Mouse (Mus musculus) spleen, postnatal 36 days (tissue): ENCODE data around the gene Slc39a1.
"Not testable (repeated sequence)": the region's sequence is repeated elsewhere in the genome, so short reads cannot be mapped to it uniquely, and the experiment has no call there.

Experiments
- DNase-seq, 2 experiments: peaks; one replicate each; pipeline ENCODE4 v3.0.0; 2022; ENCODE audit warnings: low spot score in 2 of 2, mixed read lengths in 1 of 2

Slc39a1 gene

GRCm38 (mm10) chr3:90265932-90266741 is 18.2 kb downstream of the Slc39a1 start:
- DNase-seq, result peak; percentile 76 to 78

- peak; percentile 28 to 32 for DNase-seq
Measured at GRCm38 (mm10) chr3:90266901-90267775, 19.2 kb downstream of the Slc39a1 start.

- no peak for DNase-seq
Measured at GRCm38 (mm10) chr3:90268190-90268589, 20.2 kb downstream of the Slc39a1 start.

- DNase-seq, result no peak
Measured at GRCm38 (mm10) chr3:90268971-90269370, 21.0 kb downstream of the Slc39a1 start.

GRCm38 (mm10) chr3:90270784-90271183 is 22.8 kb downstream of the Slc39a1 start:
- no peak for DNase-seq

GRCm38 (mm10) chr3:90272170-90272569 is 24.2 kb downstream of the Slc39a1 start:
- no peak for DNase-seq

GRCm38 (mm10) chr3:90273855-90274254 is 25.9 kb downstream of the Slc39a1 start:
- no peak for DNase-seq

- DNase-seq, result no peak
Measured at GRCm38 (mm10) chr3:90275286-90275685, 27.3 kb downstream of the Slc39a1 start.

GRCm38 (mm10) chr3:90276858-90277257 is 28.9 kb downstream of the Slc39a1 start:
- no peak for DNase-seq

- DNase-seq, result no peak
Measured at GRCm38 (mm10) chr3:90277793-90278192, 29.8 kb downstream of the Slc39a1 start.

- no peak for DNase-seq
Measured at GRCm38 (mm10) chr3:90278211-90278610, 30.2 kb downstream of the Slc39a1 start.

- no peak for DNase-seq
Measured at GRCm38 (mm10) chr3:90279216-90279615, 31.2 kb downstream of the Slc39a1 start.

GRCm38 (mm10) chr3:90279743-90280142 is 31.8 kb downstream of the Slc39a1 start:
- DNase-seq, result no peak

GRCm38 (mm10) chr3:90280708-90281107 is 32.7 kb downstream of the Slc39a1 start:
- no peak for DNase-seq

- no peak for DNase-seq
Measured at GRCm38 (mm10) chr3:90284150-90284549, 36.2 kb downstream of the Slc39a1 start.

- DNase-seq, result not testable (repeated sequence)
Measured at GRCm38 (mm10) chr3:90289403-90289802, 41.4 kb downstream of the Slc39a1 start.

- DNase-seq, result no peak
Measured at GRCm38 (mm10) chr3:90290602-90291001, 42.6 kb downstream of the Slc39a1 start.

- no peak for DNase-seq
Measured at GRCm38 (mm10) chr3:90291982-90292344, 44.0 kb downstream of the Slc39a1 start.

GRCm38 (mm10) chr3:90292345-90293275 is 44.6 kb downstream of the Slc39a1 start, which contains the start of gene Gatad2b:
TSS of gene Gatad2b (plus strand) at chr3:90293178.
- peak; percentile 99 for DNase-seq

- peak; percentile 51 to 65 for DNase-seq
Measured at GRCm38 (mm10) chr3:90293352-90294063, 45.5 kb downstream of the Slc39a1 start.

- DNase-seq, result no peak
Measured at GRCm38 (mm10) chr3:90294064-90294440, 46.1 kb downstream of the Slc39a1 start.
